Mouse (Mus musculus) G1E (cell line): ENCODE measurements around the gene Epb41l3. TPM values are rescaled to one million over a fixed set of nuclear protein-coding genes. Genes with fewer than 3 reads are reported as not detected.

Source experiments
- ATAC-seq: 2 replicates; pipeline ENCODE4 v1.8.0; 2016; ENCODE audit warnings: mild to moderate bottlenecking; ENCODE audit not compliant: insufficient number of reproducible peaks, poor library complexity, low FRiP score, severe bottlenecking; ENCODE audit errors: extremely low read depth
- DNase-seq: peaks from one replicate; pipeline ENCODE4 v3.0.0; 2012; ENCODE audit warnings: low spot score
- H3K27me3 ChIP-seq: 2 replicates; pipeline ENCODE4 v1.6.1; 2012; ENCODE audit warnings: mild to moderate bottlenecking, low read length, inconsistent platforms; ENCODE audit not compliant: insufficient read depth
- H3K36me3 ChIP-seq: replicated peaks from 2 replicates; pipeline ENCODE3; 2012; ENCODE audit warnings: mild to moderate bottlenecking, inconsistent platforms
- H3K4me1 ChIP-seq: 2 replicates; pipeline ENCODE4 v1.6.1; 2012; ENCODE audit warnings: low read depth, low read length, inconsistent platforms, mixed read lengths; ENCODE audit not compliant: insufficient read depth
- H3K4me3 ChIP-seq: 2 replicates; pipeline ENCODE4 v1.5.1; 2012; ENCODE audit warnings: low read depth, mild to moderate bottlenecking, inconsistent platforms, low read length, moderate library complexity, mixed read lengths
- H3K9me3 ChIP-seq: replicated peaks from 2 replicates; pipeline ENCODE4 v1.6.1; 2012; ENCODE audit warnings: inconsistent platforms
- CTCF ChIP-seq: IDR thresholded peaks from 2 replicates; pipeline ENCODE4 v1.5.1; 2012; ENCODE audit warnings: low read depth, low read length, inconsistent platforms, mixed read lengths
- GATA1 ChIP-seq: IDR thresholded peaks from 2 replicates; pipeline ENCODE4 v1.6.1; 2012; ENCODE audit warnings: borderline replicate concordance, low read length, inconsistent platforms, mixed read lengths
- GATA2 ChIP-seq: IDR thresholded peaks from 2 replicates; pipeline ENCODE4 v1.6.1; 2012; ENCODE audit warnings: low read depth, low read length, inconsistent platforms, borderline replicate concordance
- POLR2AphosphoS5 ChIP-seq: IDR thresholded peaks from 2 replicates; pipeline ENCODE4 v1.6.1; 2012; ENCODE audit warnings: low read depth, low read length, inconsistent platforms; ENCODE audit not compliant: insufficient replicate concordance
- TAL1 ChIP-seq: conservative IDR thresholded peaks from 2 replicates; pipeline ENCODE4 v1.6.1; 2012; ENCODE audit warnings: low read depth, low read length, inconsistent platforms, mixed read lengths
- polyA plus RNA-seq: library from polyadenylated mRNA; stranded (reverse); fragments of >175 nt; gene quantifications from 2 replicates; pipeline ENCODE4 v1.2.3, GENCODE M21; 2012
- total RNA-seq, 2 experiments: library from RNA; stranded (forward) in 1 of 2; stranded (reverse) in 1 of 2; fragments of 200-1000 nt in 1 of 2; fragments of >200 nt in 1 of 2; fragmentation: Nextera tagmentation in 1 of 2; gene quantifications; 2 replicates each; pipeline ENCODE4 v1.2.3; 2014 to 2017

The Epb41l3 gene
- total and polyA plus RNA-seq, 3 experiments, result 0.16 TPM; not detected in 2

- Histone ChIP-seq H3K9me3 (peaks cover 59% of the 10 kb centered on the region), H3K4me3 (no peak overlapping the region; the same call in 1 of the 2 replicates), H3K36me3 (no peaks in the 10 kb centered on the region), H3K27me3 (no peaks in the 10 kb centered on the region), H3K4me1 (no peaks in the 10 kb centered on the region)
- ATAC-seq (no peak), DNase-seq (no peak)
- no peak for TF ChIP-seq CTCF
- no peak for TF ChIP-seq GATA1
- TF ChIP-seq GATA2, result no peak
- TF ChIP-seq TAL1, result no peak
- no peak for TF ChIP-seq POLR2AphosphoS5
Observed at GRCm38 (mm10) chr17:69156522-69157100, 81.1 kb downstream of the Epb41l3 start.

- DNase-seq (no peak), ATAC-seq (no peak)
- Histone ChIP-seq H3K4me1 (no peaks in the 10 kb centered on the region), H3K9me3 (peaks cover 61% of the 10 kb centered on the region), H3K36me3 (no peaks in the 10 kb centered on the region), H3K4me3 (no peak overlapping the region; the same call in 1 of the 2 replicates), H3K27me3 (no peaks in the 10 kb centered on the region)
- no peak for TF ChIP-seq GATA1
Observed at GRCm38 (mm10) chr17:69157101-69157808, 81.8 kb downstream of the Epb41l3 start.

GRCm38 (mm10) chr17:69157809-69158185 is 82.3 kb downstream of the Epb41l3 start:
- Histone ChIP-seq H3K27me3 (no peaks in the 10 kb centered on the region), H3K4me3 (no peak overlapping the region), H3K4me1 (no peaks in the 10 kb centered on the region), H3K9me3 (peaks cover 61% of the 10 kb centered on the region), H3K36me3 (no peaks in the 10 kb centered on the region)
- ATAC-seq (no peak), DNase-seq (no peak)
- TF ChIP-seq TAL1, result no peak
- TF ChIP-seq GATA1, result no peak
- no peak for TF ChIP-seq GATA2
- TF ChIP-seq POLR2AphosphoS5, result no peak
- TF ChIP-seq CTCF, result no peak

GRCm38 (mm10) chr17:69158690-69159089 is 83.2 kb downstream of the Epb41l3 start:
- no peak overlapping the region for H3K4me3 ChIP-seq
- peaks cover 61% of the 10 kb centered on the region for H3K9me3 ChIP-seq
- no peaks in the 10 kb centered on the region for H3K36me3 ChIP-seq
- no peaks in the 10 kb centered on the region for H3K4me1 ChIP-seq
- ATAC-seq (no peak), DNase-seq (no peak)
- H3K27me3 ChIP-seq, result no peaks in the 10 kb centered on the region
- no peak for TF ChIP-seq CTCF

GRCm38 (mm10) chr17:69162731-69163130 is 87.2 kb downstream of the Epb41l3 start:
- Histone ChIP-seq H3K4me3 (no peak overlapping the region), H3K36me3 (no peaks in the 10 kb centered on the region), H3K9me3 (peaks cover 52% of the 10 kb centered on the region), H3K4me1 (no peaks in the 10 kb centered on the region), H3K27me3 (no peaks in the 10 kb centered on the region)
- no peak for DNase-seq
- TF ChIP-seq GATA1, result no peak
- TF ChIP-seq GATA2, result no peak
- no peak for TF ChIP-seq TAL1
- TF ChIP-seq CTCF, result no peak
- TF ChIP-seq POLR2AphosphoS5, result no peak
- no peak for ATAC-seq

GRCm38 (mm10) chr17:69176949-69177501 is 101.5 kb downstream of the Epb41l3 start:
- H3K9me3 ChIP-seq, result peaks cover 40% of the 10 kb centered on the region
- DNase-seq (no peak), ATAC-seq (no peak)
- no peaks in the 10 kb centered on the region for H3K27me3 ChIP-seq
- no peak overlapping the region for H3K4me3 ChIP-seq
- H3K4me1 ChIP-seq, result no peaks in the 10 kb centered on the region
- no peaks in the 10 kb centered on the region for H3K36me3 ChIP-seq
- TF ChIP-seq CTCF, result no peak
- TF ChIP-seq POLR2AphosphoS5, result no peak
- no peak for TF ChIP-seq GATA1
